Mouse (Mus musculus) embryonic facial prominence, embryonic 12.5 days (tissue): ENCODE measurements around the gene Stbd1. TPM values are rescaled to one million over a fixed set of nuclear protein-coding genes. Genes with fewer than 3 reads are reported as not detected.

Experiments
- polyA plus RNA-seq: library from polyadenylated mRNA; unstranded; fragments of >200 nt; fragmentation: Nextera tagmentation; extraction: Ambion mirVana; gene quantifications from 2 replicates; pipeline ENCODE4 v1.2.1, GENCODE M21; 2016

Stbd1 gene
- polyA plus RNA-seq, 1 experiment from 2014 or later, result 13.2 TPM

Other genes starting within 250 kb of the Stbd1 start
- gene Nup54, start 167.8 kb upstream of the Stbd1 start, polyA plus RNA-seq, result 57.0 and 61.1 TPM in 2 replicates
- gene Scarb2, start 96.2 kb upstream of the Stbd1 start, polyA plus RNA-seq, result 8.2 and 9.3 TPM in 2 replicates
- gene Fam47e, start 48.0 kb upstream of the Stbd1 start, polyA plus RNA-seq, result not detected in 2 replicates
- gene Ccdc158, start 72.2 kb downstream of the Stbd1 start, polyA plus RNA-seq, result 1.1 and 1.3 TPM in 2 replicates
- gene Shroom3, start 80.4 kb downstream of the Stbd1 start, polyA plus RNA-seq, result 5.2 and 6.6 TPM in 2 replicates